In the genomic region with DNA sequence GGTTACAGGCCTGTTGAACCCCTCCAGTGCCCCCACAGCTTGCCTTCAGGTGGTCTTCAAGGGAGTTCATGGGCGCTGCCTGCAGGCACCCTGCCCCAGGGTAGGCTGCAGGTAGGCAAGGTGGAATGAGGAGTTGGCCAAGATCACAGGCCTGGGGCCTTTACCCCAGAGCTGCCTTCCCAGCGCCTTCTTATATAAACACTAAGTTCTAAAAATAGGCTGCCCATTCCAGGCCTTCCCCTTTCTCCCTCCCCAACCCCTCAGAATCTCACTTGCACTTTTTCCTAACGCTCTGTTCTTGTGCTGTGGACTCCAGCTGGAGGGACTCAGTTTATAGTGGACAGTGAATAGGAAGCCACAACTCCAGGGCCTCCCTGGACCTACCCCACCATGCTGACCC, we compare ENCODE assay signal across 11 mouse cellular contexts.
DNase-seq lines count a peak whose midpoint lies in the region; ATAC-seq and TF ChIP-seq lines count a peak whose summit lies in the region.
"Had no signal": no experiment of that assay in that cellular context is flagged by ENCODE, and none has a peak within 500 bp of the region (broad histone marks: within the 10 kb centered on the region; RNA-seq: fewer than 3 reads in every experiment).

No protein-coding gene starts in this region.

- DNase-seq in layer of hippocampus, adult 2 months (ENCODE audit: low spot score in 2 of 2) = no peak
- DNase-seq in layer of hippocampus, adult 8-10 months (ENCODE audit: low spot score in 2 of 2) = no peak
- peak; percentile 47 to 50 for DNase-seq in heart, postnatal 10 days
- peak; percentile 67 for DNase-seq in stomach, postnatal 0 days (ENCODE audit: low spot score)
- no peak for DNase-seq in left cerebral cortex, postnatal 10 days (ENCODE audit: extremely low spot score in 1 of 2, low spot score in 2 of 2)
- DNase-seq in adrenal gland, adult 2 months = no peak
- no peak for DNase-seq in hindbrain, embryonic 11.5 days (ENCODE audit: low spot score)
- DNase-seq: cerebellum, postnatal 25 days had no signal

- H3K36me3 ChIP-seq in lung, embryonic 15.5 days = no peaks in the 10 kb centered on the region
- H3K36me3 ChIP-seq in stomach, postnatal 0 days (ENCODE audit: control insufficient read depth, insufficient read depth, low read length) = no peaks in the 10 kb centered on the region
- H3K36me3 ChIP-seq in hindbrain, embryonic 11.5 days (ENCODE audit: control insufficient read depth, insufficient read depth, low read length) = no peaks in the 10 kb centered on the region
- H3K36me3 ChIP-seq: liver, embryonic 15.5 days had no signal

- no peak for ATAC-seq in lung, embryonic 15.5 days (ENCODE audit: borderline replicate concordance, extremely low read depth, low FRiP score, low TSS enrichment)
- peak; percentile 36 for ATAC-seq in stomach, postnatal 0 days (ENCODE audit: low FRiP score, low TSS enrichment)
- ATAC-seq in hindbrain, embryonic 11.5 days (ENCODE audit: low FRiP score) = no peak

- WGBS in lung, embryonic 15.5 days = 26% methylated on average over 3 of the region's 3 CpGs
- 28% methylated on average over 3 of the region's 3 CpGs for WGBS in stomach, postnatal 0 days
- 78% methylated on average over 3 of the region's 3 CpGs for WGBS in hindbrain, embryonic 11.5 days

- intact Hi-C loops in heart, postnatal 10 days (cut with DNase I) = loop anchor here (2.0 kb wide), 1 partner anchor 65 kb away; no protein-coding TSS in a partner anchor
- intact Hi-C loops in left cerebral cortex, postnatal 10 days (cut with DNase I) = no loop called here

- H3K4me2 ChIP-seq in lung, embryonic 15.5 days = no peak overlapping the region
- peak overlapping the region; percentile 2 for H3K4me2 ChIP-seq in stomach, postnatal 0 days (replicated peaks; ENCODE audit: low read depth)
- H3K4me2 ChIP-seq in hindbrain, embryonic 11.5 days (replicated peaks; ENCODE audit: low read depth, low read length) = no peak overlapping the region
- H3K4me2 ChIP-seq: hindbrain, embryonic 14.5 days; liver, embryonic 15.5 days had no signal

- H3K9me3 ChIP-seq in lung, embryonic 15.5 days = no peaks in the 10 kb centered on the region
- H3K9me3 ChIP-seq in stomach, postnatal 0 days (ENCODE audit: control insufficient read depth, low read length) = no peaks in the 10 kb centered on the region
- no peaks in the 10 kb centered on the region for H3K9me3 ChIP-seq in hindbrain, embryonic 11.5 days (ENCODE audit: control insufficient read depth, low read length)
- H3K9me3 ChIP-seq: liver, embryonic 15.5 days had no signal

- peaks cover 54% of the 10 kb centered on the region for H3K4me1 ChIP-seq in lung, embryonic 15.5 days
- peaks cover 31% of the 10 kb centered on the region for H3K4me1 ChIP-seq in stomach, postnatal 0 days (replicated peaks; ENCODE audit: control insufficient read depth, insufficient read depth)
- H3K4me1 ChIP-seq in hindbrain, embryonic 11.5 days (replicated peaks; ENCODE audit: control insufficient read depth, insufficient read depth, low read length) = no peaks in the 10 kb centered on the region

- TF ChIP-seq CTCF in layer of hippocampus, adult 2 months (conservative IDR thresholded peaks at IDR 0.05) = no peak
- TF ChIP-seq CTCF in stomach, postnatal 0 days (IDR thresholded peaks at IDR 0.05; ENCODE audit: low read depth) = no peak

- no peak overlapping the region for H3K4me3 ChIP-seq in layer of hippocampus, adult 2 months
- no peak overlapping the region for H3K4me3 ChIP-seq in lung, embryonic 15.5 days
- H3K4me3 ChIP-seq in stomach, postnatal 0 days (ENCODE audit: low read depth, low read length) = no peak overlapping the region
- no peak overlapping the region for H3K4me3 ChIP-seq in hindbrain, embryonic 11.5 days (ENCODE audit: low read depth, low read length)
- H3K4me3 ChIP-seq: liver, embryonic 15.5 days had no signal

- peak overlapping the region; percentile 20; the same call in 1 of the 2 replicates for H3K27ac ChIP-seq in layer of hippocampus, adult 2 months
- peak overlapping the region; percentile 72 for H3K27ac ChIP-seq in lung, embryonic 15.5 days
- H3K27ac ChIP-seq in stomach, postnatal 0 days (replicated peaks) = peak overlapping the region; percentile 88
- no peak overlapping the region for H3K27ac ChIP-seq in hindbrain, embryonic 11.5 days (ENCODE audit: low read depth, low read length)
- H3K27ac ChIP-seq: hindbrain, embryonic 14.5 days; liver, embryonic 15.5 days had no signal

- no peaks in the 10 kb centered on the region for H3K27me3 ChIP-seq in lung, embryonic 15.5 days
- no peaks in the 10 kb centered on the region for H3K27me3 ChIP-seq in stomach, postnatal 0 days (ENCODE audit: control insufficient read depth, insufficient read depth, low read length)
- no peaks in the 10 kb centered on the region for H3K27me3 ChIP-seq in hindbrain, embryonic 11.5 days (ENCODE audit: control insufficient read depth, insufficient read depth, low read length)
- H3K27me3 ChIP-seq: liver, embryonic 15.5 days had no signal

- no peak for TF ChIP-seq EP300 in stomach, postnatal 0 days (optimal IDR thresholded peaks at IDR 0.05)

- no peak overlapping the region for H3K9ac ChIP-seq in lung, embryonic 15.5 days
- H3K9ac ChIP-seq in stomach, postnatal 0 days (ENCODE audit: low read length) = 0 out of 2 replicates have a peak overlapping the region, but pooled peaks have one; percentile 23
- no peak overlapping the region for H3K9ac ChIP-seq in hindbrain, embryonic 11.5 days (ENCODE audit: low read depth, low read length)
- H3K9ac ChIP-seq: hindbrain, embryonic 14.5 days; liver, embryonic 15.5 days had no signal

Comparison
In these comparisons a context has a peak if more than half of its experiments do, and no peak if none do; other contexts are left out.
1. DNase-seq: peak in heart, postnatal 10 days (2 of 2) and stomach, postnatal 0 days (single experiment); none in layer of hippocampus, adult 2 months (0 of 2), layer of hippocampus, adult 8-10 months (0 of 2), left cerebral cortex, postnatal 10 days (0 of 2), adrenal gland, adult 2 months (single experiment) and hindbrain, embryonic 11.5 days (single experiment).